29 mouse cellular contexts compared by ENCODE assay signal in the genomic region with DNA sequence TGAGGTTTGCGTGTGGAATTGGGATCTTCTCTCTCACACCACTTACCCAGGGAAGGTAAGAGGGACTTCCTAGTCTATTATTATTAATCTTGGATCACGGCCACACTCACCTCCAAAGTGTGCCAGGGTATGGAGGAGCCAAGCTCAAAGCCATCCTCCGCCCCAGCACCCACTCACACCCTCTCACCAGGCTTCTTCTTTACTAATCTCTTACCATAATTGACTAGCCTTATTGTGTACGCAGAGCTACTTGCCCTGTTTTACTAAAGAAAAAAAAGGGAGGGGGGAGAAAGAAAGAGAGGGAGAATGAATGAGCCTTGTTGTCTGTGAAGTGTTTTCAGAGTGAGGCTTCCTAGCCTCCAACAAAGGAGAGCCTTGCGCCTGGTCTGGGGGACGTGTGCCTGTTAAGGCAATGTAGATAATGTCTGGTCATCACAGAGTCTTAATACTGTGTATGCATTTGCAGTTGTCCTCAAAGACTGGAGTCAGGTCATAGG. TPM values are rescaled to one million over a fixed set of nuclear protein-coding genes. Genes with fewer than 3 reads are reported as not detected.
DNase-seq lines count a peak whose midpoint lies in the region; ATAC-seq lines count a peak whose summit lies in the region.
"Had no signal": no experiment of that assay in that cellular context is flagged by ENCODE, and none has a peak within 500 bp of the region (broad histone marks: within the 10 kb centered on the region; RNA-seq: fewer than 3 reads in every experiment).

No protein-coding gene starts in this region.

- no peak overlapping the region for H3K27ac ChIP-seq in embryonic facial prominence, embryonic 11.5 days (replicated peaks; ENCODE audit: low read depth, low read length)
- H3K27ac ChIP-seq in embryonic facial prominence, embryonic 10.5 days (replicated peaks), result no peak overlapping the region
- peak overlapping the region; percentile 71 for H3K27ac ChIP-seq in lung, embryonic 15.5 days
- H3K27ac ChIP-seq: embryonic facial prominence, embryonic 15.5 days; heart, adult 2 months; heart, embryonic 13.5 days; hindbrain, embryonic 14.5 days; neural tube, embryonic 12.5 days had no signal

- no peak overlapping the region for H3K4me2 ChIP-seq in embryonic facial prominence, embryonic 11.5 days (ENCODE audit: low read depth, low read length)
- 0 out of 2 replicates have a peak overlapping the region, but pooled peaks have one; percentile 73 for H3K4me2 ChIP-seq in lung, embryonic 15.5 days

- no peak overlapping the region for H3K9ac ChIP-seq in embryonic facial prominence, embryonic 11.5 days (replicated peaks; ENCODE audit: low read length)
- H3K9ac ChIP-seq in lung, embryonic 15.5 days, result no peak overlapping the region
- H3K9ac ChIP-seq: embryonic facial prominence, embryonic 15.5 days had no signal

- no peaks in the 10 kb centered on the region for H3K9me3 ChIP-seq in embryonic facial prominence, embryonic 11.5 days (replicated peaks; ENCODE audit: control insufficient read depth, low read length)
- no peaks in the 10 kb centered on the region for H3K9me3 ChIP-seq in embryonic facial prominence, embryonic 10.5 days
- no peaks in the 10 kb centered on the region for H3K9me3 ChIP-seq in lung, embryonic 15.5 days
- H3K9me3 ChIP-seq: embryonic facial prominence, embryonic 15.5 days; G1E; heart, embryonic 13.5 days; neural tube, embryonic 12.5 days had no signal

- DNase-seq in embryonic facial prominence, embryonic 11.5 days (ENCODE audit: low spot score), result peak; percentile 12
- no peak for DNase-seq in embryonic facial prominence, embryonic 10.5 days (ENCODE audit: low spot score)
- no peak for DNase-seq in lung, postnatal 25 days (ENCODE audit: low spot score)
- peak; percentile 27 for DNase-seq in retina, postnatal 1 day
- DNase-seq in retina, embryonic 14.5 days (ENCODE audit: low spot score), result no peak
- no peak for DNase-seq in testis, postnatal 14 days (ENCODE audit: low spot score)
- DNase-seq in thymus, postnatal 4 days, result no peak
- DNase-seq: adrenal gland, adult 8-10 months; cerebellum, adult 9-10 months; cerebellum, postnatal 36 days; heart, adult 2 months; heart, postnatal 10 days; kidney, adult 9 months; kidney, postnatal 10 days; liver had no signal

- no peaks in the 10 kb centered on the region for H3K36me3 ChIP-seq in embryonic facial prominence, embryonic 11.5 days (replicated peaks; ENCODE audit: control insufficient read depth, insufficient read depth, low read depth, low read length)
- no peaks in the 10 kb centered on the region for H3K36me3 ChIP-seq in embryonic facial prominence, embryonic 10.5 days (replicated peaks)
- no peaks in the 10 kb centered on the region for H3K36me3 ChIP-seq in lung, embryonic 15.5 days
- H3K36me3 ChIP-seq: embryonic facial prominence, embryonic 15.5 days; G1E; heart, embryonic 13.5 days; neural tube, embryonic 12.5 days had no signal

- WGBS in embryonic facial prominence, embryonic 11.5 days, result 57% methylated on average over 6 of the region's 6 CpGs
- WGBS in embryonic facial prominence, embryonic 10.5 days, result 59% methylated on average over 6 of the region's 6 CpGs
- 54% methylated on average over 6 of the region's 6 CpGs for whole genome bisulfite sequencing in lung, embryonic 15.5 days

- peaks cover 2% of the 10 kb centered on the region; the same call in 1 of the 2 replicates for H3K27me3 ChIP-seq in embryonic facial prominence, embryonic 11.5 days (ENCODE audit: control insufficient read depth, insufficient read depth, low read length)
- peaks cover 77% of the 10 kb centered on the region for H3K27me3 ChIP-seq in embryonic facial prominence, embryonic 10.5 days (replicated peaks; ENCODE audit: low read depth, poor library complexity, severe bottlenecking)
- peaks cover 7% of the 10 kb centered on the region; the same call in 1 of the 2 replicates for H3K27me3 ChIP-seq in lung, embryonic 15.5 days

- no peak overlapping the region for H3K4me3 ChIP-seq in embryonic facial prominence, embryonic 11.5 days (ENCODE audit: low read depth, low read length)
- no peak overlapping the region for H3K4me3 ChIP-seq in embryonic facial prominence, embryonic 10.5 days
- H3K4me3 ChIP-seq in lung, embryonic 15.5 days, result no peak overlapping the region
- H3K4me3 ChIP-seq: heart, adult 2 months; myocyte; neural tube, embryonic 12.5 days had no signal

- no peaks in the 10 kb centered on the region for H3K4me1 ChIP-seq in embryonic facial prominence, embryonic 11.5 days (ENCODE audit: control insufficient read depth, insufficient read depth, low read length)
- H3K4me1 ChIP-seq in embryonic facial prominence, embryonic 10.5 days, result peaks cover 15% of the 10 kb centered on the region
- H3K4me1 ChIP-seq in lung, embryonic 15.5 days, result peaks cover 35% of the 10 kb centered on the region

- no peak for ATAC-seq in embryonic facial prominence, embryonic 11.5 days (replicated peaks; ENCODE audit: insufficient number of reproducible peaks, low FRiP score, low TSS enrichment, low read depth)
- no peak for ATAC-seq in lung, embryonic 15.5 days (ENCODE audit: borderline replicate concordance, extremely low read depth, low FRiP score, low TSS enrichment)
- ATAC-seq: midbrain, embryonic 16.5 days had no signal

RNA-seq across cellular contexts. Expression of a gene that starts 6.7 kb away (rescaled TPM):
- polyA plus RNA-seq in embryonic facial prominence, embryonic 11.5 days (2014; fragmentation: Nextera tagmentation; extraction: Ambion mirVana), result not detected in 2 replicates
- polyA plus RNA-seq in embryonic facial prominence, embryonic 10.5 days (2016; fragmentation: Nextera tagmentation; extraction: Ambion mirVana), result not detected in 2 replicates
- 7.7 and 8.3 TPM in 2 replicates for polyA plus RNA-seq in lung, embryonic 15.5 days (2015; fragmentation: Nextera tagmentation; extraction: Ambion mirVana)
- polyA plus RNA-seq: G1E; heart, adult 2 months; heart, embryonic 13.5 days; hindbrain, embryonic 14.5 days; intestine, postnatal 0 days; large intestine, adult 2 months; limb, embryonic 11.5 days; liver, embryonic 16.5 days; midbrain, embryonic 16.5 days; myocyte; neural tube, embryonic 12.5 days had no signal

RNA-seq across cellular contexts. Expression of a gene that starts 18.7 kb away (rescaled TPM):
- polyA plus RNA-seq in embryonic facial prominence, embryonic 11.5 days (2014; fragmentation: Nextera tagmentation; extraction: Ambion mirVana), result not detected in 2 replicates
- polyA plus RNA-seq in embryonic facial prominence, embryonic 10.5 days (2016; fragmentation: Nextera tagmentation; extraction: Ambion mirVana), result not detected in 2 replicates
- 0.16 TPM in 1 of 2 replicates, not detected in the other for polyA plus RNA-seq in lung, embryonic 15.5 days (2015; fragmentation: Nextera tagmentation; extraction: Ambion mirVana)
- polyA plus RNA-seq: G1E; hindbrain, embryonic 14.5 days; limb, embryonic 11.5 days; midbrain, embryonic 16.5 days; myocyte; neural tube, embryonic 12.5 days; thymus, postnatal 0 days had no signal

RNA-seq across cellular contexts. Expression of a gene that starts 22.0 kb away (rescaled TPM):
- polyA plus RNA-seq in embryonic facial prominence, embryonic 11.5 days (2014; fragmentation: Nextera tagmentation; extraction: Ambion mirVana), result not detected in 2 replicates
- 0.13 TPM in 1 of 2 replicates, not detected in the other for polyA plus RNA-seq in embryonic facial prominence, embryonic 10.5 days (2016; fragmentation: Nextera tagmentation; extraction: Ambion mirVana)
- polyA plus RNA-seq in lung, embryonic 15.5 days (2015; fragmentation: Nextera tagmentation; extraction: Ambion mirVana), result 1.5 TPM in 2 replicates
- polyA plus RNA-seq: frontal cortex, adult 2 months; G1E; limb, embryonic 11.5 days; midbrain, embryonic 16.5 days; myocyte had no signal

RNA-seq across cellular contexts. Expression of a gene that starts 35.0 kb away (rescaled TPM):
- polyA plus RNA-seq in embryonic facial prominence, embryonic 11.5 days (2014; fragmentation: Nextera tagmentation; extraction: Ambion mirVana), result 1.5 and 2.8 TPM in 2 replicates
- 2.6 and 3.3 TPM in 2 replicates for polyA plus RNA-seq in embryonic facial prominence, embryonic 10.5 days (2016; fragmentation: Nextera tagmentation; extraction: Ambion mirVana)
- 2.7 and 3.0 TPM in 2 replicates for polyA plus RNA-seq in lung, embryonic 15.5 days (2015; fragmentation: Nextera tagmentation; extraction: Ambion mirVana)
- polyA plus RNA-seq: G1E had no signal

Comparison
In these comparisons a context has a peak if more than half of its experiments do, and no peak if none do; other contexts are left out.
1. DNase-seq: peak in embryonic facial prominence, embryonic 11.5 days (single experiment) and retina, postnatal 1 day (single experiment); none in embryonic facial prominence, embryonic 10.5 days (single experiment), lung, postnatal 25 days (single experiment), retina, embryonic 14.5 days (single experiment), testis, postnatal 14 days (single experiment) and thymus, postnatal 4 days (single experiment).